Mouse (Mus musculus) embryo, embryonic 11.5 days (tissue): Measurements from ENCODE around the gene Olfr1489.
"Not testable (repeated sequence)": the region's sequence is repeated elsewhere in the genome, so short reads cannot be mapped to it uniquely, and the experiment has no call there.

ENCODE experiments used
- DNase-seq: peaks from one replicate; pipeline ENCODE4 v3.0.0-alpha.2; 2012; ENCODE audit warnings: low read depth, low spot score

The Olfr1489 gene

DNA sequence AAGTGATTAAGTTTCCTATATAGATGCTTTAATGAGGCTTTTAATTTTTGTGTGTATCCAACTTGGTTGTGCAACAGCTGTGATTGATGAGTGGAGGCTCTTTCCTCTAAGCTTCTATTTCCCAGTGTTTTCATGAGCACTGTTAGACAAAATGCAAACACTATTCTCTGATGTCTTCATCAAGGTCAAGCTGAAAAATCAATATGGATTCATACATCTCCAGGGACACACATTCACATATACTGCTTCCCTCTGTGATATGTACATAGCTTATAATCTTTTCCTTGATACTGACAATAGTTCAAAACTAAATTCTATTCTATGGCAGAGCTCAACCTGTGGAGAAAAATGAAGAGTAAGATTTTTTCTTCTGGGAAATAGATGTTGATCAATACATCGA is at the start of gene Olfr1489:
Olfr1489 (plus strand) TSS at position 301 of the 400 bp plus-strand sequence.
- DNase-seq = no peak

DNA sequence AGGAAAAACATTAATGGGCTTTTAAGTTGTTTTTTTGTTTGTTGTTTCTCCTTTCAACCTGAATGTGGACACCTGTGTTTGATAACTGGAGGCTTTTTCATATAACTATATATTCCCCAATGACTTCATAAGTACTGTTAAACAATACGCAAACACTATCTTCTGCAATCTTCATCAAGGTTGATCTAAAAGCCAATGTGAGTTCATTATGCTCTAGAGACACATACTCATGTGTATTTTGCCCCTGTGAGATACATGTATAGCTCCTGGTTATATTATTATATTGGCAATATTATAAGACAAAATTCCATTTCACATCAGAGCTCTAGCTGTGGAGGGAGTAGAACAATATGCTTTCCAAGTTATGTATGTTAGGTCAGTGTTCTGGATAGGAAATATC is 48.2 kb upstream of the Olfr1489 start, which contains the start of gene Olfr1484:
Olfr1484 (plus strand) TSS at position 301 of the 400 bp plus-strand sequence.
- no peak for DNase-seq

DNA sequence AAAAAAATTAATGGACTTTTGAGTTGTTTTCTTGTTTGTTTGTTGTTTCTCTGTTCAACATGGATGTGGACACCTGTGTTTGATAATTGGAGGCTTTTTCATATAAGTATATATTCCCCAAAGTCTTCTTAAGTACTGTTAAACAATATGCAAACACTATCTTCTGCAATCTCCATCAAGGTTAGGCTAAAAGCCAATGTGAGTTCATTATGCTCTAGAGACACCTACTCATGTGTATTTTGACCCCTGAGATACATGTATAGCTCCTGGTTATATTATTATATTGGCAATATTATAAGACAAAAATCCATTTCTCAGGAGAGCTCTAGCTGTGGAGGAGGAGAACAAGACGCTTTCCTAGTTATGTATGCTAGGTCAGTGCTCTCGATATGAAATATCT is 14.3 kb upstream of the Olfr1489 start, which contains the start of gene Olfr1487:
Olfr1487 (plus strand) TSS at position 301 of the 400 bp plus-strand sequence.
- not testable (repeated sequence) for DNase-seq

DNA sequence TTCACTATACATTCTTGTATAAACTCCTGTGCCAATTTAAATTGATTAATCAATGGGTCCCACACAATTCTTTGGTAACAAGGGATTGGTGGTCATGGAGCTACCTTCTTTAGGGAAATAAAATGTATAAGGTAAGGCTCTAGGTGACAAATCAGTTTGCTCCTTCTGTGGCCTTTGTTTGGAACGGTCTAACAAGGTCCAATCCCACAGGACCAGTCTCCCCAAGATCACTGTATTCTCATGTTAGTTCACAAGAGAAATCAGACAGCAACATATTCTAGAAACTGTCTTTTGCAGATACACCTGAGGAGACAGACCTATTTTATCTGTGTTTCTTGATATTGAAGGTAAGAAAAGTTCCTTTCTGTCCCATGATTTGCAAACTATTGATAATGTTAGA is 19.4 kb downstream of the Olfr1489 start, which contains the start of gene Olfr1490:
Olfr1490 (plus strand) TSS at position 301 of the 400 bp plus-strand sequence.
- DNase-seq = no peak
